Mouse (Mus musculus) midbrain, embryonic 14.5 days (tissue): ENCODE results near the gene Gm10153. TPM values are rescaled to one million over a fixed set of nuclear protein-coding genes. Genes with fewer than 3 reads are reported as not detected.
A peak's percentile ranks its signal among the peaks of the same experiment; 100 is the strongest.
"Not testable (repeated sequence)": the region's sequence is repeated elsewhere in the genome, so short reads cannot be mapped to it uniquely, and the experiment has no call there.

Experiments
- ATAC-seq: fragments of 200-750 bp; cut with Nextera tagmentation; 2 replicates; pipeline ENCODE4 v1.8.0; 2017; ENCODE audit warnings: moderate number of reproducible peaks, moderate library complexity; ENCODE audit not compliant: low FRiP score, low TSS enrichment
- DNase-seq: peaks from one replicate; pipeline ENCODE4 v3.0.0-alpha.2; 2015
- H3K27ac ChIP-seq: fragments of 300-500 bp; sonication (generic); replicated peaks from 2 replicates; pipeline ENCODE4 v1.5.1; 2014; ENCODE audit warnings: mild to moderate bottlenecking, low read depth, low read length, moderate library complexity
- H3K27me3 ChIP-seq: fragments of 300-500 bp; sonication (generic); 2 replicates; pipeline ENCODE4 v1.6.1; 2014; ENCODE audit warnings: low read length, control low read depth, mixed read lengths; ENCODE audit not compliant: control insufficient read depth, insufficient read depth
- H3K36me3 ChIP-seq: fragments of 300-500 bp; sonication (generic); 2 replicates; pipeline ENCODE4 v1.6.1; 2014; ENCODE audit warnings: low read length, control low read depth; ENCODE audit not compliant: control insufficient read depth, insufficient read depth
- H3K4me1 ChIP-seq: fragments of 300-500 bp; sonication (generic); 2 replicates; pipeline ENCODE4 v1.6.1; 2014; ENCODE audit warnings: mild to moderate bottlenecking, antibody characterized with exemption, low read length, control low read depth; ENCODE audit not compliant: control insufficient read depth, insufficient read depth
- H3K4me2 ChIP-seq: fragments of 300-500 bp; sonication (generic); 2 replicates; pipeline ENCODE4 v1.6.1; 2014; ENCODE audit warnings: mild to moderate bottlenecking, low read length, moderate library complexity
- H3K4me3 ChIP-seq: fragments of 300-500 bp; sonication (generic); replicated peaks from 2 replicates; pipeline ENCODE4 v1.5.1; 2014; ENCODE audit warnings: low read depth, low read length
- H3K9ac ChIP-seq: fragments of 300-500 bp; sonication (generic); replicated peaks from 2 replicates; pipeline ENCODE4 v1.6.1; 2014; ENCODE audit warnings: mild to moderate bottlenecking, low read length, moderate library complexity
- H3K9me3 ChIP-seq: fragments of 300-500 bp; sonication (generic); 2 replicates; pipeline ENCODE4 v1.6.1; 2016; ENCODE audit warnings: low read length, control low read depth, mixed read lengths; ENCODE audit not compliant: control insufficient read depth
- WGBS: fragments of 180-500 bp; shearing (Covaris S2); extraction: QIAGEN DNeasy Blood & Tissue Kit; methylation state at CpG from one replicate; pipeline ENCODE4 v1.1.7; 2014; 5-methylcytosine and 5-hydroxymethylcytosine counted together
- polyA plus RNA-seq: library from polyadenylated mRNA; unstranded; fragments of >200 nt; fragmentation: Nextera tagmentation; extraction: Ambion mirVana; gene quantifications from 2 replicates; pipeline ENCODE4 v1.2.1, GENCODE M21; 2014

Gene Gm10153
- polyA plus RNA-seq, 1 experiment from 2014 or later = not detected

DNA sequence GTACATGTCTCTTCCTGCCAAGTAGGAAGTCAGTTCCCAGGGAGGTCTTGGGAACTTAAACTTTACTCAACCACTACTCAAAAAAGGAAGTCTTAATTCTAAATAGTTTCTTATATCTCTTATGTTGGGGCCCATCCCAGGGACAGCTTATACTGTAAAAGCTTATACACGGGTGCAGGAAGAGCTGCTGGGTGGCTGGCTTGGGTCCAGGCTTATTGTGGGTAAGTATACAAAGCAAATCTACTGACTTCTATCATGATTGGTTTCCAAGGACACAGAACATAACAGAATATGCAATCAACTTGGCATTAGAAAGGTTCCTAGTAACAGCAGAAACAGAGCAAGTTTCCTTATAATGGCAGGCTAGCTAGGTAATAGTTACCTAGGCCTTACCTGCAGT is 34.9 kb downstream of the Gm10153 start:
- no peaks in the 10 kb centered on the region for H3K4me1 ChIP-seq
- H3K4me2 ChIP-seq = no peak overlapping the region
- ATAC-seq = no peak
- no peak overlapping the region for H3K4me3 ChIP-seq
- no peaks in the 10 kb centered on the region for H3K36me3 ChIP-seq
- no peak overlapping the region for H3K9ac ChIP-seq
- H3K9me3 ChIP-seq = no peaks in the 10 kb centered on the region
- H3K27me3 ChIP-seq = no peaks in the 10 kb centered on the region
- DNase-seq = no peak
- 63% methylated on average over 1 of the region's 1 CpGs for WGBS
- H3K27ac ChIP-seq = no peak overlapping the region

DNA sequence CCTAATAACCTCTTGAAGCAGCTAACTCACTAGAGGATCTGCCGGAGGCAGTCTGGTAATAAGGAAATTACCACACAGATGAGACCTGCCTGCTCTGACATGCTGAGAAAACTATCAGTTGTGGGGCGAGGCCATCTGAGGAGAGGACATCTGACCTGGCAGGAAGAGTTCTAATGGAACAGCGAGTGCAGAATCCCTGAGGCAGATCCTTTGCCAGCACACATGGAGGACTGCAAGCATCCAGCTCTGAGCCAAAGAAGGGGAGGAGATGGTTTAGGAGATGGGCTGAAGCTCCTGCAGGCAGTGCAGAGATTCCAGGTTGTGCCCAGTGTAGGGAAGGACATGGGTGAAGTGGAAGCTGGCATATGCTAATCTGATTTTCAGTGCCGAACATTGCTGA is 38.0 kb downstream of the Gm10153 start:
- no peaks in the 10 kb centered on the region for H3K9me3 ChIP-seq
- no peaks in the 10 kb centered on the region for H3K27me3 ChIP-seq
- WGBS = 85% methylated on average over 4 of the region's 4 CpGs
- H3K9ac ChIP-seq = no peak overlapping the region
- H3K4me2 ChIP-seq = no peak overlapping the region
- no peaks in the 10 kb centered on the region for H3K4me1 ChIP-seq
- H3K36me3 ChIP-seq = no peaks in the 10 kb centered on the region
- DNase-seq (no peak), ATAC-seq (no peak)
- no peak overlapping the region for H3K27ac ChIP-seq
- H3K4me3 ChIP-seq = no peak overlapping the region

DNA sequence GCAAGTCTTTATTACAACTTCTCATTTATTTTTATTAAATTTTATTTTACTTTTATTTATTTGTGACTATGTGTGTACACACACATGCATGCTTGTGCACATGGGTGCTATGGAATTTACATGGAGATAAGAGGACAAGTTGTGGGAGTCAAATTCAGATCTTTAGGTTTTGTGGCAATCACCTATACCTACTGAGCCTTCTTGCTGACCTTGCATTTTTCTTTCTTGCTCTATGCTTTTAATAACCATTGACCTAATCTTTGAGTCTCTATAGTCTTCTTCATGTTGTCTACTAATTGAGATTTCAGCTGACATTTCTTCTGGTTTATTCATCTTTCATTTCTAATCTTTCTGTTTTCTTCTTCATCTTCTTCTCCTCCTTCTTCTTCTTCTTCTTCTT is 41.6 kb downstream of the Gm10153 start:
- no peak for ATAC-seq
- no peak overlapping the region for H3K4me3 ChIP-seq
- H3K36me3 ChIP-seq = no peaks in the 10 kb centered on the region

DNA sequence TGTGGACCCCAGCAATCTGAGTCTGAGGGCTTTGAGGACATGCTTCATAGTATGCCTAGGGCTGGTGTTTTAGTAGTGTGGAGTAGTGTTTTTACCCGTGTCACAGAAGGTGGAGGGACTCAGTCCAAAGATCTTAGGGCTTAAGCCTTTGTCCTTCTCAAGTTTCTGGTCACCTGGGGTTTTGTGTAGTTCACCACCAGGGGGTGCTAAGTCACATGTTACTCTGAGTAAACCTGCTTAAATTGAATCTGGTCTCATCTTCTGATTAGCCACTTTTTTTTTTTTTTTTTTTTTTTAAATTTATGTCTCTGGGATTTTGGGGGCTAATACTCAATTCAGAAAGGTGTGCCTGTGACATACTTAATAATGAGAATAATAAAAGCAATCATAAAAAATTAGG is 44.2 kb downstream of the Gm10153 start:
- Histone ChIP-seq H3K4me3 (no peak overlapping the region), H3K9me3 (no peaks in the 10 kb centered on the region), H3K27me3 (no peaks in the 10 kb centered on the region), H3K4me2 (no peak overlapping the region), H3K4me1 (no peaks in the 10 kb centered on the region), H3K36me3 (no peaks in the 10 kb centered on the region), H3K9ac (no peak overlapping the region), H3K27ac (no peak overlapping the region)
- ATAC-seq = no peak
- DNase-seq = peak; percentile 83
- 0% methylated on average over 1 of the region's 1 CpGs for WGBS

More for the DNA sequence above, 41.6 kb downstream of the Gm10153 start:
- Histone ChIP-seq H3K9me3 (no peaks in the 10 kb centered on the region), H3K4me1 (no peaks in the 10 kb centered on the region), H3K27ac (no peak overlapping the region), H3K27me3 (no peaks in the 10 kb centered on the region), H3K9ac (no peak overlapping the region), H3K4me2 (no peak overlapping the region)
- no peak for DNase-seq

DNA sequence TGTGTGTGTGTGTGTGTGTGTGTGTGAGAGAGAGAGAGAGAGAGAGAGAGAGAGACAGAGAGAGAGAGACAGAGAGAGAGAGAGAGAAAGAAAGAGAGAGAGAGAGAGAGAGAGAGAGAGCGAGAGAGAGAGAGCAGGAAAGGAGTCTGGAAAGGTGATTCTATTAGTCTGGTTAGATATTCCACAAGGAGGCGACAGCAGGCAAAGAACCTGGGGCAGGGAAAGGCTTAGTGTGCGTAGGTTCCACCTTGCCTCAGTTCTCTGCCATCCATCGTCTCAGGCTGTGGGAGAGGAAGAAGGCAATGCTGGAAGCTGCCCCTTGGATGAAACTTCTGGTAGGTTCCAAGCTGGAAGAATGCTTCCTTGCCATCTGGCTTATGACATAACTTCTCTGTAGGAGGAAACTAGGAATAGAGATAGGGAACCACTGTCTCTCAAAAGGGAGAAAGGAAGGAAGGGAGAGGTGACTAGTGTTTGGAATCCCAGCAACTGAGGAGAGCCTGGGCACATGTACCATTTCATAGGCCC is 44.7 kb downstream of the Gm10153 start:
- no peaks in the 10 kb centered on the region for H3K27me3 ChIP-seq
- H3K9ac ChIP-seq = no peak overlapping the region
- H3K4me2 ChIP-seq = no peak overlapping the region
- H3K27ac ChIP-seq = no peak overlapping the region
- H3K4me3 ChIP-seq = no peak overlapping the region
- no peaks in the 10 kb centered on the region for H3K4me1 ChIP-seq
- DNase-seq (no peak), ATAC-seq (no peak)
- WGBS = 56% methylated on average over 4 of the region's 4 CpGs
- H3K36me3 ChIP-seq = no peaks in the 10 kb centered on the region
- no peaks in the 10 kb centered on the region for H3K9me3 ChIP-seq

DNA sequence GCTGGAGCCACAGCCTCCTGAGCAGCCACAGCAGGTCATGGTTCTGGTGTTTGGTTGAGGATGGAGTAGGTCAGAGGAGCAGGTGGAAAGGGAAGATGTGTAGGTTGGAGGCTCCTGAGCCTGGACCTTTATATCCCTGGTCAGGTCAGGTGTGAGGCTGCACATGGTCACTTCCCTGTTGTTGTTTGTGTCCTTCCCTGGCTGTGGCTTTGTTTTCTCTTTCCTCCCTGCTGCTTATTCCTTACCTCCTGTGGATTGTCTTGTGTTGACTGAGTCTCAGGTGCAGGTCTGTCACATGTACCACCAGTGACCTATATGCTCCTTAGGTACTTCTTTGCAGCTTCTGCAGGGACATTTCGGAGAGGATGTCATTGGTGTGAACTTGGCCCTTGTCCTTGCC is 45.7 kb downstream of the Gm10153 start, which contains the start of gene Gm45337:
TSS of gene Gm45337 (minus strand) at position 101 of the 400 bp plus-strand sequence.
- Histone ChIP-seq H3K27me3 (no peaks in the 10 kb centered on the region), H3K9ac (no peak within 1 kb of the TSS), H3K9me3 (no peaks in the 10 kb centered on the region), H3K4me2 (no peak within 1 kb of the TSS), H3K4me3 (no peak within 1 kb of the TSS), H3K27ac (no peak within 1 kb of the TSS), H3K36me3 (no peaks in the 10 kb centered on the region), H3K4me1 (no peaks in the 10 kb centered on the region)
- DNase-seq (no peak), ATAC-seq (no peak)
- 74% methylated on average over 1 of the region's 1 CpGs for WGBS

DNA sequence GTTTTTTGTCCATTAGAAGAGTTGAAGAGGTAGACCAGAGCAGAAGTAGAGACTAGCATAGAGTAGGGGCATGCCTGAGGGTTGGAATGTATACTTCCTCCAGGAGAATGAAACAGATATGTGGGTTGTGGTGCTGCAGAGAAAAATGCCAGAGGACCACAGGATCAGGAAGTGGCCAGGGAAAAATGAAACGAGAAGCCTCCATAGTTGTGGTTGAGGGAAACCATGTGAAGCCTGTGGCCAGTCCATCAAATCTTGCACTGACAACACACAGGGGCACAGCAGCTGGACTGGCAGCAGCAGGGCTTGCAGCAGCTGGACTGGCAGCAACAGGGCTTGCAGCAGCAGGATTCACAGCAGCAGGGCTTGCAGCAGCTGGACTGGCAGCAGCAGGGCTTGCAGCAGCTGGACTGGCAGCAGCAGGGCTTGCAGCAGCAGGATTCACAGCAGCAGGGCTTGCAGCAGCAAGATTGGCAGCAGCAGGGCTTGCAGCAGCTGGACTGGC is 46.6 kb downstream of the Gm10153 start:
- not testable (repeated sequence) for H3K9ac ChIP-seq, H3K36me3 ChIP-seq, H3K27me3 ChIP-seq, H3K4me1 ChIP-seq, H3K9me3 ChIP-seq, H3K4me2 ChIP-seq, H3K27ac ChIP-seq, H3K4me3 ChIP-seq, ATAC-seq, DNase-seq
- WGBS = 73% methylated on average over 1 of the region's 1 CpGs

DNA sequence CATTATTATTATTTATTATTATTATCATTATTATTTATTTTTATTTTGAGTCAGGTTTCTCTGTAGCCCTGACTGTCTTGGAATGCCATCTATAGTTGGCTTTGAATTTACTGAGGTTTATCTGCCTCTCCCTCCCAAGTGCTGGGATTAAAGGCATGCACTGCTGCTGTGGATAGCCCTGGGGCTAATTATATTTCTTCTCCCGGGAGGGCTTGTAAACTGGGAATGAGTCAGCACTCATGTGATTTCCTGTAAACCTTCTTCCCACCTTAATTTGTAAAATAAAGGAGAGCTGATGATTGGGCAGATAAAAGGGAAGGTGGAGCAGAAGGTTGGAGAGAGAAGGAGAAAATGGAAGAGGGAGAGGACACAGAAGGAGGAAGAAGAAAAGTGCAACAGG is 49.5 kb downstream of the Gm10153 start:
- 59% methylated on average over 1 of the region's 1 CpGs for WGBS
- H3K9me3 ChIP-seq = no peaks in the 10 kb centered on the region
- DNase-seq (no peak), ATAC-seq (no peak)
- H3K27me3 ChIP-seq = no peaks in the 10 kb centered on the region
- H3K27ac ChIP-seq = no peak overlapping the region
- no peak overlapping the region for H3K4me2 ChIP-seq
- no peak overlapping the region for H3K9ac ChIP-seq
- no peaks in the 10 kb centered on the region for H3K36me3 ChIP-seq
- H3K4me1 ChIP-seq = no peaks in the 10 kb centered on the region
- H3K4me3 ChIP-seq = no peak overlapping the region
